Mouse (Mus musculus): ENCODE data around the gene Slx4ip. TPM values are rescaled to one million over a fixed set of nuclear protein-coding genes. Genes with fewer than 3 reads are reported as not detected.
A peak's percentile ranks its signal among the peaks of the same experiment; 100 is the strongest.
"Not testable (repeated sequence)": the region's sequence is repeated elsewhere in the genome, so short reads cannot be mapped to it uniquely, and the experiment has no call there.

Slx4ip gene
- 5.3 and 6.7 TPM in 2 replicates for polyA plus RNA-seq (2015; fragmentation: Nextera tagmentation; extraction: Ambion mirVana)

DNA sequence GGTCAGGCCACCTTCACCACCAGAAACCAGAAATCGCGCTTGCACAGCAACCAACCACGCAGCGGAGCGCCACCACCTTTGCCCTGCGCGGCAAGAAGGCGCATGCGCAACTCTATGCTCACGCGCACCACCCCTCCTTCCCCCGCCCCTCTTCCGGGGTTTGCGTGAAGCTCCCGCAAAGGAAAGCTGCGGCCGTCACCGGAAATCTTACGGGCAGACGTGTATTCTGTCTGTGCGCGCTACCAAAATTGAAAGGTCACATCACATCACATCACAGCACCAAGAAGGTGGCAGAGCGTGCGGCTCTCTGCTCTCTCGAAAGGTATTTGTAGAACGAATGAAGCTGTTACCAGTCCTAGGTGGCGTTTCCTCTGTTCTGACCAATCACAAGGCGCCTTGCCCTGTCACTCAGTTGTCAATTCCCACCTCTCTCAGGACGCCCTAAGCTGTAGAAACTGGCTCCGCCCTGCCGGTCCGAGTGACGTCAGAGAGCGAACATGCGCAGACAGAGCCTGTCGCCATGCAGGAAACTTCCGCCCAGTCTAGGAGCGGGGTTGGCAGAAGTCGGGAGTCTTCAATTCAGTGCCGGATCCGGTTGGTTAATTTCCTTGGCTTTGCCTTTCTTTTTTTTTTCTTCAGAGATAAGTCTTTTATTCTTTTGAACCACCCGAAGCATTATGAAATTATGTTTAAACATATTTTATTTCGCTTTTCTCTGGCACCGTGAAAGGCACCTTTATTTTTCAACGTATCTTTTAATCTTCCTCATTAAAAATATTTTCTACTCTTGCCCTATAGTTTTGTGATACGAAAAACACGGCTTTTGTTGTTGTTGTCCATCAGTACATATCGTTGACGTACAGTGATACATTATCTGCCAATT lies at the start of gene Slx4ip, which contains the start of the genes AL731706.1 and Mkks:
TSS of gene Slx4ip (plus strand) at position 151 of the 883 bp plus-strand sequence.
TSS of gene AL731706.1 (minus strand) at position 322 of the 883 bp plus-strand sequence.
TSS of gene Mkks (minus strand) at position 322 of the 883 bp plus-strand sequence.
- peak within 1 kb of the TSS; percentile 74 for H3K9ac ChIP-seq
- peak within 1 kb of the TSS; percentile 79 for H3K4me3 ChIP-seq (replicated peaks)
- H3K27ac ChIP-seq: peak within 1 kb of the TSS; percentile 88
- peak within 1 kb of the TSS; percentile 51 for H3K4me2 ChIP-seq (replicated peaks)
- H3K27me3 ChIP-seq (replicated peaks): no peaks in the 10 kb centered on the region
- under 1% methylated on average over 49 of the region's 49 CpGs for WGBS
- no peaks in the 10 kb centered on the region for H3K9me3 ChIP-seq
- no peaks in the 10 kb centered on the region for H3K36me3 ChIP-seq
- H3K4me1 ChIP-seq (replicated peaks): peaks cover 5% of the 10 kb centered on the region; the same call in 1 of the 2 replicates
- ATAC-seq: peak; percentile 97

DNA sequence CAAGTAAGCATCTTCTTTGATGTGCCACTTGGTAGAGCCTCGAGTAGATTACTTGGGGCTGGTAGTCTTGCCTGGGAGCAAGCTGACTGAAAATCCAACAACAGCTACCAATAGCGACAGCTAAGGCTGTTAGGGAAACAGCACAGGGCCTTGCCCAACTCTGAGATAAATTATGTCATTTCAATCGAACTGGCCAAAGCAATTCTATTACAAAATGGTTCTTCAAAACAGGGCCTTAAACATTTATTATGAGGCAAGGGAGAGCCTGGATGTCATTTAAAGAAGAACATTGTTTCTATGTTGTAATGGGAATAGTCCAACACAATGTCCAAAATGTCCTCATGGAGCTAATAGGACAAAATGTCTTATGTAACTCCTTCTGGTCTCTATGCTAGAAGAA lies 40.7 kb upstream of the Slx4ip start:
- Histone ChIP-seq H3K27me3 (replicated peaks) (no peaks in the 10 kb centered on the region), H3K4me2 (replicated peaks) (no peak overlapping the region), H3K27ac (no peak overlapping the region), H3K9me3 (no peaks in the 10 kb centered on the region), H3K4me3 (replicated peaks) (no peak overlapping the region), H3K9ac (no peak overlapping the region), H3K36me3 (no peaks in the 10 kb centered on the region), H3K4me1 (replicated peaks) (no peaks in the 10 kb centered on the region)
- 66% methylated on average over 3 of the region's 3 CpGs for WGBS
- no peak for ATAC-seq

DNA sequence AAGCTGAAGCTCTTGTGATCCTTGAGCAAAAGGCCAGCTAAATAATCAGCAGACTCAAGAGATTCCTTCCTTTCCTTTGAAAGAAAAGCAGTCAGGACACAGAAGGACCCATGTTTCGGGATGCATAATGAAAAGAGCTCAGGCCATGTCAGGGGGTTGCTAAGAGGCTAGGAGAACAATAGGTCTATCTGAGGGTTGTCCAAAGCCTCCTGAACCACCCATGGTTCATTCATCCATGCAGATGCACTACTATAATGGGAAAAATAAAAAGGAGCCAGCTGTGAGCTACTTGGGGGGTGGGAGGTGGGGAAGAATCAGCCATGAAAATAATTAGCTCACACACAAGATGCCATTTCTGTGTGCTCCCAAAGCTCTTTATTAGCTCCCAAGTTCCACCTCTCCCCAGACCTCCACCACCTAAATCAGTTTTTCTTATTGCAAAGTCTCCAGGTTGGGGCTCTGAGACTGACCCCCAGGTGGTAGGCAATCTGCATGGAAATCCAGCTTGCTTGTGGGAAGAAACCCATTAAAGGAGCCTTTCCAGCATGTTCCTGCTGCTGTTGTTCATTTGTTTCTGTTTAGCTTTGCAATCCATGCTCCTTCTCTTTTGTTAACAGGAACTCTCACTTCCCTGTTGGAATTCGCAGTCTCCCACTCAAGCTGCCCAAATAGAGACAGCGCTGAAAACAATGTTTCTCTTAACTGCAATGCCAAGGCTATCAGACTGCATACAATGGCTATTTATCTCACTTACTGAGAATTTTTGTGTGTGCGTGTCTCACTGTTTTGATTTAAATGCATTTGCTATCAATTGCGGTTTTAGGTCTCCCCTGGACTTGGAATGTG lies 36.3 kb upstream of the Slx4ip start:
- no peak overlapping the region for H3K27ac ChIP-seq
- H3K9me3 ChIP-seq: no peaks in the 10 kb centered on the region
- WGBS: 54% methylated on average over 5 of the region's 5 CpGs
- H3K27me3 ChIP-seq (replicated peaks): no peaks in the 10 kb centered on the region
- H3K4me3 ChIP-seq (replicated peaks): no peak overlapping the region
- no peak for ATAC-seq
- H3K9ac ChIP-seq: no peak overlapping the region
- no peaks in the 10 kb centered on the region for H3K36me3 ChIP-seq
- H3K4me2 ChIP-seq (replicated peaks): no peak overlapping the region
- H3K4me1 ChIP-seq (replicated peaks): no peaks in the 10 kb centered on the region

DNA sequence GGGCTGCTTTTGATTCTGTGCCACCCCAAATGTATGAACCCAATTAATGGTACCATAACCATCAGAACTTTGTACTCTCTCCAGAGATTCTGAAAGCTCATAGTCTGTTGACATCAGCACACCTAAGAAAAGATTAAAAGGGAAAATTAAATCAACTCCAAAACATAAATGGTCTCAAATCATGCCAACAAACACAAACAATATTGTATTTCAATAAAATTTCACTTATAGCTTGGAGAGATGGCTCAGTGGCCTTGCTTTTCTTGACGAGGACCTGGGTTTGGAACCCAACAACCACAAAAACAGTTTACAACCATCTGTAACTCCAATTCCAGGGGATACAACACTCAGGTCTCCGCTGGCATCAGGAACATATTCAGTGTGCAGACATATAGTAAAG lies 5.4 kb upstream of the Slx4ip start, which contains the start of gene AL731706.2:
TSS of gene AL731706.2 (minus strand) at position 101 of the 400 bp plus-strand sequence.
- Histone ChIP-seq H3K9ac (no peak within 1 kb of the TSS), H3K9me3 (no peaks in the 10 kb centered on the region), H3K4me2 (replicated peaks) (no peak within 1 kb of the TSS), H3K4me3 (replicated peaks) (no peak within 1 kb of the TSS), H3K36me3 (peaks cover 9% of the 10 kb centered on the region), H3K4me1 (replicated peaks) (no peaks in the 10 kb centered on the region; the same call in 1 of the 2 replicates), H3K27ac (no peak within 1 kb of the TSS), H3K27me3 (replicated peaks) (no peaks in the 10 kb centered on the region)
- 95% methylated on average over 2 of the region's 2 CpGs for WGBS
- no peak for ATAC-seq

DNA sequence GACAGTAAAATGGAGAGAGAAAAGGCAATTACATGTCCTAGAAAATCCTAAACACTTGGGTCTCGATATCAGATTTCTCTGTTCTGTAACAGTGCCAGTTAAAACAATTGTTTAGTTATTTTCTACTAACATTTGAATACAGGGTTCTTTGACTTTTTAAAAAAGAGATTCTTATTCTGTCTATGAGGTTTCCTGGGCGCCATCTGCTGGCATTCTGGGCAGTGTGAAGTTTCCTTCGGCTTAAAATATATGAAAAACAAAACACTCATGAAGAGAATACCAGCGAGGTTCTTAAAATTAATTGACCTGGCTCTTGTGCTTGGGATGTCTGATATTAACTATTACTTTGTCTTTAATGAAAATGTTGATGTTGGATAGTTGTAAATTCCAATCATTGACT lies 4.2 kb upstream of the Slx4ip start:
- ATAC-seq: no peak
- Histone ChIP-seq H3K27ac (no peak overlapping the region), H3K9me3 (no peaks in the 10 kb centered on the region), H3K4me3 (replicated peaks) (no peak overlapping the region), H3K4me1 (replicated peaks) (no peaks in the 10 kb centered on the region; the same call in 1 of the 2 replicates), H3K4me2 (replicated peaks) (no peak overlapping the region), H3K36me3 (peaks cover 1% of the 10 kb centered on the region; the same call in 1 of the 2 replicates), H3K27me3 (replicated peaks) (no peaks in the 10 kb centered on the region), H3K9ac (no peak overlapping the region)
- WGBS: 58% methylated on average over 4 of the region's 4 CpGs

DNA sequence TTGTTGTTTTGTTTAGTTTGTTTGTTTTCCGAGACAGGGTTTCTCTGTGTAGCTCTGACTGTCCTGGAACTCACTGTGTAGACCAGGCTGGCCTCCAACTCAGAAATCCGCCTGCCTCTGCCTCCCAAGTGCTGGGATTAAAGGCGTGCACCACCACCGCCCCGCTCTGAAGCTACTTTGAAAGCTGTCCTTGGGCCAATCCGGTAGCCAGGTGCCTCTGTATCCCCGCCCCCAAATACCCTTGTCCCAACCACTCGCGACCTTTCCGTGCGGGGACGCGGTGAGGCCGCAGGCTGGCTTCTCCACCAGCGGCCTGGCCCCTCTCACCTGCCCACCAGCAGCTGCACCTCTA lies 326 bp upstream of the Slx4ip start:
- not testable (repeated sequence) for H3K4me1 ChIP-seq (replicated peaks); H3K27me3 ChIP-seq (replicated peaks); H3K36me3 ChIP-seq; H3K9me3 ChIP-seq
- Histone ChIP-seq H3K4me2 (replicated peaks) (peak overlapping the region; percentile 46), H3K9ac (peak overlapping the region; percentile 74), H3K27ac (peak overlapping the region; percentile 88), H3K4me3 (replicated peaks) (peak overlapping the region; percentile 79)
- 5% methylated on average over 15 of the region's 15 CpGs for WGBS
- peak; percentile 72 for ATAC-seq

DNA sequence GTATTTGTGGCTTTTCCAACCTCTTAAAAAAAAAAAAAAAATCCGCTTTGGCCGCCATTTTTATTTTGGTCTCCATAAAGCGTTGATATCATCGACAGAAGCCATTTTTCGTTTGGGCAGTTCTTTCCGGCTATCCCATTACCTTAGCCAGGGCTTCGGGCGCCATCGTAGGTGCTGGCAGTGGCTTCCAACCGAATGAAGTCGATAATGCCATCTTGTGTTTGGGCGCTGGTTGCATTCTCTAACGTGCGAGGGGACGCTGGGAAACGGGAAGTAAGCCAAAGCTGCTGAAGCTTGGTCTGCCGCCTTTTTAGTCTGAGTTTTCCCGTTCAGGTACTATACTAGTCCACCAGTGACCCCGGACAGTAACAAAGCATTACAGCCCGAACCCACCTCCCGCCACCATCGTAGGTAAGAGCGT lies 943 bp downstream of the Slx4ip start:
- Histone ChIP-seq H3K9ac (peak overlapping the region; percentile 64), H3K4me3 (replicated peaks) (peak overlapping the region; percentile 79), H3K36me3 (no peaks in the 10 kb centered on the region), H3K4me1 (replicated peaks) (peaks cover 6% of the 10 kb centered on the region; the same call in 1 of the 2 replicates), H3K9me3 (no peaks in the 10 kb centered on the region), H3K4me2 (replicated peaks) (peak overlapping the region; percentile 51), H3K27ac (0 out of 2 replicates have a peak overlapping the region, but pooled peaks have one; percentile 64), H3K27me3 (replicated peaks) (no peaks in the 10 kb centered on the region)
- ATAC-seq: peak; percentile 87
- WGBS: under 1% methylated on average over 23 of the region's 23 CpGs

DNA sequence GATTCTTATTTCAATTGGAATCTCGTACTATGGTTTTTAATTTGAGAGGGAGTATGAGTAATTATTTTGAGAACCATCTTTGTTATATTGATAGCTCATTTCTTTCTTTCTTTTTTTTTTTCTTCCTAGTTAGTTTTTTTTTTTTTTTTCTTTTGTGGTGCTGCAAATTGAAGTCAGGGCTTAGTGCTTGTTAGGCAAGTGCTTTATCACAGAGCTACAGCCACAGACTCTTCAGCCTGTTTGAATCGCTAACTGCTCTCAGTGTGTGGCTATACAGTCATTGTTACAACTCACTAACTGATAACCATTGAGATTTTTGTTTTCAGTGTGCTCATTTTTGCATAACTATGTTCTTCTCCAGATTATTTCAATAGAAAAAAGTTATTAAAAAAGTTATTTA lies 3.5 kb downstream of the Slx4ip start:
- 84% methylated on average over 2 of the region's 2 CpGs for WGBS
- Histone ChIP-seq H3K4me3 (replicated peaks) (no peak overlapping the region), H3K27me3 (replicated peaks) (no peaks in the 10 kb centered on the region), H3K36me3 (no peaks in the 10 kb centered on the region), H3K9me3 (no peaks in the 10 kb centered on the region), H3K27ac (no peak overlapping the region), H3K4me2 (replicated peaks) (no peak overlapping the region), H3K9ac (no peak overlapping the region), H3K4me1 (replicated peaks) (peaks cover 6% of the 10 kb centered on the region; the same call in 1 of the 2 replicates)
- ATAC-seq: no peak

DNA sequence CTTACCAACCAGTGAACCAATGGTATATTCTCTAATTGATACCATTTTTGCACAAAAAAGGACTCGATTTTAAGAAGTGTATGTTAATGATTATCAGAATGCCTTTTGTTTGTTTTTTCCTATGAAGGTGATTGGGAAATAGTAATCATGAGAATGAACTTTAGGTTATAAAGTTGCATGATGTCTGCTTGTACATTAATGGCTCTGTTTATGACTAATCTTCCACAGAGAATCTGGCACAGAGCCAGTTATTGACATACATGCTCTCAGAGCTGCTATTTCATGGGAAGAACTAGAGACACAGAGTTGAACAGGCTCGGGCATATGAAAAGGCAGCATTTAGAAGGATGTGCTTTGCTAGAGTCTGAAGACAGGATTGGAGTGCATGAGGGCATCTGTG lies 5.1 kb downstream of the Slx4ip start:
- Histone ChIP-seq H3K36me3 (no peaks in the 10 kb centered on the region), H3K9me3 (no peaks in the 10 kb centered on the region), H3K27ac (no peak overlapping the region), H3K4me1 (replicated peaks) (peaks cover 6% of the 10 kb centered on the region; the same call in 1 of the 2 replicates), H3K4me3 (replicated peaks) (no peak overlapping the region), H3K9ac (no peak overlapping the region), H3K27me3 (replicated peaks) (no peaks in the 10 kb centered on the region), H3K4me2 (replicated peaks) (no peak overlapping the region)
- WGBS: 58% methylated on average over 2 of the region's 2 CpGs
- no peak for ATAC-seq

DNA sequence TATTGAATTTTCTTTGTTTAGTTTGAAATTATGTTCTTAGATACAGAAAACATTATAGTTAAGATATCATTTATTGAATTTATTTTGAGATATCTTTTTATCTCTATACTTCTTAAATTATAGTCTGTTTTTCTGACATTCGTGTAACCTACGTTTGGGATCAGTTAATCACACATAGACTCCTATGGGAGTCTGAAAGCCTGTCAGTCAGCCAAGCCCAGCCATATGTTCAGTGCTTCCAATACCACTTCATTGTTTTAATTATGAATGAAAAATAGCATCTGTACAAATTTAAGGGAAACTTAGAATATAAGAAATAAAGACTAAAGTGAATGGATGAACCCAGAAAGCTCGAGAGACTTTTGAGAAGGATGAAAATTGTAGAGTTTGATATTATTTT lies 17.6 kb downstream of the Slx4ip start:
- no peaks in the 10 kb centered on the region for H3K36me3 ChIP-seq
- no peaks in the 10 kb centered on the region for H3K27me3 ChIP-seq (replicated peaks)
- no peak overlapping the region for H3K4me2 ChIP-seq (replicated peaks)
- no peak overlapping the region for H3K4me3 ChIP-seq (replicated peaks)
- no peak for ATAC-seq
- H3K4me1 ChIP-seq (replicated peaks): 0 out of 2 replicates have a peak, but pooled peaks cover 3% of the 10 kb centered on the region
- H3K27ac ChIP-seq: no peak overlapping the region
- no peak overlapping the region for H3K9ac ChIP-seq
- 84% methylated on average over 3 of the region's 3 CpGs for WGBS
- no peaks in the 10 kb centered on the region for H3K9me3 ChIP-seq

DNA sequence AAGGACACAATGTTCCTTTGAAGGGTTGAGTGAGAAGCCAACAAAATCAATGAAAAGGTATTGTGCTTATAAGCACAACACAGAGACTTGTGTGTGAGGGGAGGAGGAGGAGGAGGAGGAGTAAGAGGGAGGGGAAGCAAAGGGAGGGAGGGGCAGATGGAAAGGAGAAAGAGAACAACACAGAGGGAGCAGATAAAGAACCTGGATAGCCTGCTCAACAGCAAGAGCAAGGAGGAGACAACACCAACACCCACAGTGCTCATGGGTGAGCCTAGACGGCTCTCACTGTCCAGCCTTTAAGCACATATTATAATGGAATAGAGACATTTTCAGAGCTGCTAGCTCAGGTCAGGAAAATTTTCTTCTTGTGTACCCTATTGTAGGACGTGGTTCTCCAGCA lies 18.3 kb downstream of the Slx4ip start:
- H3K4me2 ChIP-seq (replicated peaks): no peak overlapping the region
- ATAC-seq: no peak
- no peak overlapping the region for H3K4me3 ChIP-seq (replicated peaks)
- 0 out of 2 replicates have a peak, but pooled peaks cover 3% of the 10 kb centered on the region for H3K4me1 ChIP-seq (replicated peaks)
- H3K9me3 ChIP-seq: no peaks in the 10 kb centered on the region
- no peak overlapping the region for H3K9ac ChIP-seq
- no peak overlapping the region for H3K27ac ChIP-seq
- H3K27me3 ChIP-seq (replicated peaks): no peaks in the 10 kb centered on the region
- no peaks in the 10 kb centered on the region for H3K36me3 ChIP-seq
- WGBS: 80% methylated on average over 2 of the region's 2 CpGs

DNA sequence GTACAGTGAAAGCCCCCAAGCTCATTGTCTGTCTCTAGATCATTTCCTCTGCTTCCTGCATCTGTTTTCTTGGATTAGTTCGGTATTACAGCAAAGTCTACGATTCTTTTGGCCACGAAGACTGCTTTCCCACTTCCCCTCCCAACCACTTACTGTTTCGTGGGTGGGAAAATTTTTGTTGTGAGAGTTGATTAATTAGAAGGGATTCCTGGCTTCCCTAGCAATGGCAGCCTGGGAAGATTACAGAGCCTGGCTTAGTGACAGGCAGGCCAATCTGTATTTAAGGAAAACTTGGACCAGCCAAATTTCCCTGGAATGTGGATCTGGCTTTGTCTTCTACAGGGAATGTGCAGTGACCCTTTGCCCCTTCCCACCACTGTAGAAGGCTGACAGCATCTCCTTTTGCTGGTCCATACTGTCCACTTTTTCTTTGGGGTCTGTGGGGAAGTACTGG lies 21.0 kb downstream of the Slx4ip start:
- Histone ChIP-seq H3K36me3 (no peaks in the 10 kb centered on the region), H3K27ac (no peak overlapping the region), H3K4me2 (replicated peaks) (no peak overlapping the region), H3K9ac (no peak overlapping the region), H3K27me3 (replicated peaks) (no peaks in the 10 kb centered on the region), H3K4me3 (replicated peaks) (no peak overlapping the region), H3K9me3 (no peaks in the 10 kb centered on the region), H3K4me1 (replicated peaks) (0 out of 2 replicates have a peak, but pooled peaks cover 6% of the 10 kb centered on the region)
- ATAC-seq: peak; percentile 52; the same call in 1 of the 2 replicates
- WGBS: 33% methylated on average over 4 of the region's 4 CpGs

All from intestine, embryonic 15.5 days (tissue).